Mouse (Mus musculus): Measurements from ENCODE around the gene Zfp11. TPM values are rescaled to one million over a fixed set of nuclear protein-coding genes. Genes with fewer than 3 reads are reported as not detected.
"Not testable (repeated sequence)": the region's sequence is repeated elsewhere in the genome, so short reads cannot be mapped to it uniquely, and the experiment has no call there.

The Zfp11 gene
- 2.4 TPM in 2 replicates for polyA plus RNA-seq (2012; ENCODE audit: insufficient read depth, insufficient read length, missing spikeins)

DNA sequence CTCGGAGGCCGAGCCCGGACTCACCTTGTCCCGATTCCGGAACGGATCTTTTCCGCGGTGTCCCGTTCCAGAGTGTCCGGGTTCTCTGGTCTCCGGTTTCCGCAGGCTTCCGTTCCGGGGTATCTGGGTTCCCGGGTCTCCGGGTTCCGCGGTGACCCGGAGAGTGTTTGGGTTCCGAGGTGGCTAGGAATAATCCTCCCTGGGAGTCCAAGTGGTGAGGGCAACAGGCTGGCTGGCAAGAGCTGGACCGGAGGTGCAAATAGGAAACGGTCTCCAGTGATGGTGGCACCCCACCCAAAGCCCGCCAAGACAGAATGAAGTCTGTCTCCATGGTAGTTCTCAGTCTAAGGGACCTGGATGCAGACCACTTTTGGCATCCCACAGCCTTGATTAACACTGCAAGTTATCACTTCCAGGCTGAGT is at the start of gene Zfp11:
Gene Zfp11, minus strand, starts transcription at position 64 of the 423 bp plus-strand sequence.
- H3K4me1 ChIP-seq (ENCODE audit: control insufficient read depth, insufficient read depth, low read length): no peaks in the 10 kb centered on the region
- TF ChIP-seq CTCF (IDR thresholded peaks at IDR 0.05; ENCODE audit: low read depth, low read length) (no peak), POLR2A (IDR thresholded peaks at IDR 0.05; ENCODE audit: borderline replicate concordance, low read depth, low read length) (no peak)
- H3K4me3 ChIP-seq (ENCODE audit: insufficient read depth, low read length): peak within 1 kb of the TSS; percentile 95
- H3K27ac ChIP-seq (ENCODE audit: insufficient read depth, low read depth, low read length): no peak within 1 kb of the TSS

GRCm38 (mm10) chr5:129717016-129717415 is 47.1 kb upstream of the Zfp11 start:
- peaks cover 4% of the 10 kb centered on the region for H3K4me1 ChIP-seq (ENCODE audit: control insufficient read depth, insufficient read depth, low read length)
- no peak for TF ChIP-seq POLR2A (IDR thresholded peaks at IDR 0.05; ENCODE audit: borderline replicate concordance, low read depth, low read length)
- no peak for TF ChIP-seq CTCF (IDR thresholded peaks at IDR 0.05; ENCODE audit: low read depth, low read length)
- no peak overlapping the region for H3K27ac ChIP-seq (ENCODE audit: insufficient read depth, low read depth, low read length)
- no peak overlapping the region for H3K4me3 ChIP-seq (ENCODE audit: insufficient read depth, low read length)

GRCm38 (mm10) chr5:129715326-129715861 is 45.5 kb upstream of the Zfp11 start, which contains the start of gene Mrps17:
Gene Mrps17, plus strand, starts transcription at chr5:129715497.
- Histone ChIP-seq H3K4me3 (ENCODE audit: insufficient read depth, low read length) (peak within 1 kb of the TSS; percentile 70), H3K27ac (ENCODE audit: insufficient read depth, low read depth, low read length) (0 out of 2 replicates have a peak within 1 kb of the TSS, but pooled peaks have one; percentile 7), H3K4me1 (ENCODE audit: control insufficient read depth, insufficient read depth, low read length) (peaks cover 4% of the 10 kb centered on the region)
- TF ChIP-seq CTCF (IDR thresholded peaks at IDR 0.05; ENCODE audit: low read depth, low read length) (no peak), POLR2A (IDR thresholded peaks at IDR 0.05; ENCODE audit: borderline replicate concordance, low read depth, low read length) (peak; percentile 57; the same call in 1 of the 2 replicates)

GRCm38 (mm10) chr5:129708412-129708811 is 38.5 kb upstream of the Zfp11 start, which contains the start of gene Sept14:
Gene Sept14, minus strand, starts transcription at chr5:129708512.
- Histone ChIP-seq H3K4me3 (ENCODE audit: insufficient read depth, low read length) (no peak within 1 kb of the TSS), H3K27ac (ENCODE audit: insufficient read depth, low read depth, low read length) (no peak within 1 kb of the TSS), H3K4me1 (ENCODE audit: control insufficient read depth, insufficient read depth, low read length) (peaks cover 7% of the 10 kb centered on the region)
- TF ChIP-seq CTCF (IDR thresholded peaks at IDR 0.05; ENCODE audit: low read depth, low read length): no peak
- no peak for TF ChIP-seq POLR2A (IDR thresholded peaks at IDR 0.05; ENCODE audit: borderline replicate concordance, low read depth, low read length)

DNA sequence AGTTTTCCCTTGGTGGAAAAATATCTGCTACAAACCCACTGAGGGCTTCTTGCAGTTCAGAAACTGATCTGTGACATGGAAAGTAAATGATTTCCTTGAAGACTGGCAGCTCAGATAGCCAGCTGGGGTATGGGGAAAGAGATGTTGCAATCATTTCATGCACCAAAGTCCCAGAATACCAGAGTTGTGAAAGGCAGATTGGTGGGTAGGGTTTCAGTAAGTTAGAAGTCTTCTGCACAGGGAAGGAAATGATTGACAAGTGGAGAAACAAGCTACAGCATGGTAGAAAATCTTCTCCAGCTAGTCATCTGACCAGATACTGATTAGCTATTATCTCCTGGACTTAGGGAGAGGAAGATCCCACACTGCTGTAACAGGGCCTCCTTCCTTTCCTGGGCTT is 33.5 kb upstream of the Zfp11 start:
- Histone ChIP-seq H3K27ac (ENCODE audit: insufficient read depth, low read depth, low read length) (no peak overlapping the region), H3K4me1 (ENCODE audit: control insufficient read depth, insufficient read depth, low read length) (peaks cover 11% of the 10 kb centered on the region), H3K4me3 (ENCODE audit: insufficient read depth, low read length) (no peak overlapping the region)
- TF ChIP-seq POLR2A (IDR thresholded peaks at IDR 0.05; ENCODE audit: borderline replicate concordance, low read depth, low read length) (no peak), CTCF (IDR thresholded peaks at IDR 0.05; ENCODE audit: low read depth, low read length) (no peak)

- Histone ChIP-seq H3K4me3 (ENCODE audit: insufficient read depth, low read length) (no peak overlapping the region), H3K4me1 (ENCODE audit: control insufficient read depth, insufficient read depth, low read length) (peaks cover 11% of the 10 kb centered on the region), H3K27ac (ENCODE audit: insufficient read depth, low read depth, low read length) (no peak overlapping the region)
- TF ChIP-seq CTCF (IDR thresholded peaks at IDR 0.05; ENCODE audit: low read depth, low read length) (no peak), POLR2A (IDR thresholded peaks at IDR 0.05; ENCODE audit: borderline replicate concordance, low read depth, low read length) (no peak)
Observed at GRCm38 (mm10) chr5:129701706-129702105, 31.8 kb upstream of the Zfp11 start.

GRCm38 (mm10) chr5:129700506-129700905 is 30.6 kb upstream of the Zfp11 start:
- no peak for TF ChIP-seq POLR2A (IDR thresholded peaks at IDR 0.05; ENCODE audit: borderline replicate concordance, low read depth, low read length)
- no peak for TF ChIP-seq CTCF (IDR thresholded peaks at IDR 0.05; ENCODE audit: low read depth, low read length)
- Histone ChIP-seq H3K4me3 (ENCODE audit: insufficient read depth, low read length) (no peak overlapping the region), H3K4me1 (ENCODE audit: control insufficient read depth, insufficient read depth, low read length) (peaks cover 11% of the 10 kb centered on the region), H3K27ac (ENCODE audit: insufficient read depth, low read depth, low read length) (no peak overlapping the region)

DNA sequence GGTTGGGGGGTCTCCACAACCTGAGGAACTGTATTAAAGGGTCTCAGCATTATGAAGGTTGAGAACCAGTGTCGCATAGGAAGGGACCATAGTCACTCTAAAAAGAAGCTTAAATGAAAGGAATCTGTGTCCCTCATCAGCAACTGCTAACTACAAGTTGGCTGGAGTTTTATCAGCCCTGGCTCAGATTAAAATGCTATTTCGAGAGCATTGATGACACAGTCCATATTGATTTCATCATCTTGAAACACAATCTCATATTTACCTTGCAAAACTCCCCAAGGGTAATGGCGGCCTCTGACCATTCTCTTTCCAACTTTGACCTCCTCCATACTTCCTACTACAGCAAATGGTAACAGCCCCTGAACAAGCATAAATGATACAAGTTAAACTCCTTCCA is 20.6 kb upstream of the Zfp11 start:
- Histone ChIP-seq H3K27ac (ENCODE audit: insufficient read depth, low read depth, low read length) (no peak overlapping the region), H3K4me3 (ENCODE audit: insufficient read depth, low read length) (no peak overlapping the region), H3K4me1 (ENCODE audit: control insufficient read depth, insufficient read depth, low read length) (no peaks in the 10 kb centered on the region)
- no peak for TF ChIP-seq POLR2A (IDR thresholded peaks at IDR 0.05; ENCODE audit: borderline replicate concordance, low read depth, low read length)
- TF ChIP-seq CTCF (IDR thresholded peaks at IDR 0.05; ENCODE audit: low read depth, low read length): no peak

- H3K27ac ChIP-seq (ENCODE audit: insufficient read depth, low read depth, low read length): no peak overlapping the region
- H3K4me1 ChIP-seq (ENCODE audit: control insufficient read depth, insufficient read depth, low read length): no peaks in the 10 kb centered on the region
- H3K4me3 ChIP-seq (ENCODE audit: insufficient read depth, low read length): no peak overlapping the region
- TF ChIP-seq POLR2A (IDR thresholded peaks at IDR 0.05; ENCODE audit: borderline replicate concordance, low read depth, low read length) (no peak), CTCF (IDR thresholded peaks at IDR 0.05; ENCODE audit: low read depth, low read length) (no peak)
Observed at GRCm38 (mm10) chr5:129687621-129688020, 17.7 kb upstream of the Zfp11 start.

- H3K4me1 ChIP-seq (ENCODE audit: control insufficient read depth, insufficient read depth, low read length); H3K27ac ChIP-seq (ENCODE audit: insufficient read depth, low read depth, low read length); H3K4me3 ChIP-seq (ENCODE audit: insufficient read depth, low read length): not testable (repeated sequence)
Observed at GRCm38 (mm10) chr5:129685141-129685540, 15.2 kb upstream of the Zfp11 start.

All from bone marrow macrophage, adult 2 months (primary cell).